Mouse (Mus musculus): ENCODE measurements at regions not wholly inside any gene's neighbourhood (a gene's known extent, or its start where the extent isn't known, plus 50 kb on each side); places are given as distances from the start of the nearest gene placed in this dataset.

DNA sequence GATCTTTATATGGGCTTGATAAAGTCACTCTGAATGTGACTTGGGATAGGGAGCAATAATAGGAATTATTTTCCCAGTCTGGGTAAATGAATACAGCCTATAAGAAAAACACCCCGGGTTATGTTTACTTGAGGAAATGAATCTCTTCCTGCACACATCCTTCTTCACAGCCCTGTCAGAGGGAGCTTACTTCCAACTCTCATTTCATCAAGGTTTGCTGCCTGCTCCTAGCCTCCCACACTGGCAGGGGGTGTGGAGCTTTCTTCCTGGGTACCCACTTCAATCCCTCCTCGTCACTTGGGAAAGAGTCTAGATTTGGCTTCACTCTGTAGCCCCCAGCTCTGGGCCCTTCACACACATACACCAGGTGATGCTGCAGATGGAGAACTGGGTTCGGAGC lies 389.5 kb downstream of the Ajap1 start:
- no peak overlapping the region for H3K27ac ChIP-seq (ENCODE audit: control insufficient read depth, insufficient read depth, low read depth, low read length, poor library complexity)
- no peak overlapping the region for H3K4me3 ChIP-seq (replicated peaks; ENCODE audit: control insufficient read depth, low read depth, low read length)
- TF ChIP-seq CTCF (IDR thresholded peaks at IDR 0.05; ENCODE audit: control insufficient read depth, insufficient read depth, low read length), result no peak
- no peak for TF ChIP-seq POLR2A (IDR thresholded peaks at IDR 0.05; ENCODE audit: borderline replicate concordance, control insufficient read depth, low read depth, low read length)
- H3K4me1 ChIP-seq (ENCODE audit: control insufficient read depth, insufficient read depth, low read length), result no peaks in the 10 kb centered on the region
- WGBS, result 38% methylated on average over 3 of the region's 3 CpGs

DNA sequence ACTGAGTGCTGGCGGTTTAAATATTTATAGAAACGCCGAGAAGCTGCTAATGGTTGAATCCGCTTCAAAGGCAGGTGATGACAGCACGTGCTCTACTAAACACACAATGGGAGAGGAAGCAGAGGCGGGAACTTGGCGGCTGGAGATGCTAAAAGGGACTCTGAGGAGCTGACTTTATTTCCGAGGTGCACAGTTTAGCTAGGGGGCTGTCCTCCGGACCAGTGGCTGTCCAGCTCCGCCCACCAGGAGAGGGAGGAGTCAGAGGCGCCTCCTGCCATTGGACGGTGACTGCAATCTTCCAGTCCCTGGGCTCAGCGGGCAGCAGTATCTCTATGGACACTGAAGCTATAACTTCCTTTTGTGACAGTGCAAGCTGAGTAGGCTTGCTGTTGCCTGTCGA lies 400.4 kb downstream of the Ajap1 start:
- no peaks in the 10 kb centered on the region for H3K4me1 ChIP-seq (ENCODE audit: control insufficient read depth, insufficient read depth, low read length)
- TF ChIP-seq CTCF (IDR thresholded peaks at IDR 0.05; ENCODE audit: control insufficient read depth, insufficient read depth, low read length) (no peak), POLR2A (IDR thresholded peaks at IDR 0.05; ENCODE audit: borderline replicate concordance, control insufficient read depth, low read depth, low read length) (no peak)
- H3K4me3 ChIP-seq (replicated peaks; ENCODE audit: control insufficient read depth, low read depth, low read length), result no peak overlapping the region
- H3K27ac ChIP-seq (ENCODE audit: control insufficient read depth, insufficient read depth, low read depth, low read length, poor library complexity), result no peak overlapping the region
- 36% methylated on average over 14 of the region's 14 CpGs for WGBS

DNA sequence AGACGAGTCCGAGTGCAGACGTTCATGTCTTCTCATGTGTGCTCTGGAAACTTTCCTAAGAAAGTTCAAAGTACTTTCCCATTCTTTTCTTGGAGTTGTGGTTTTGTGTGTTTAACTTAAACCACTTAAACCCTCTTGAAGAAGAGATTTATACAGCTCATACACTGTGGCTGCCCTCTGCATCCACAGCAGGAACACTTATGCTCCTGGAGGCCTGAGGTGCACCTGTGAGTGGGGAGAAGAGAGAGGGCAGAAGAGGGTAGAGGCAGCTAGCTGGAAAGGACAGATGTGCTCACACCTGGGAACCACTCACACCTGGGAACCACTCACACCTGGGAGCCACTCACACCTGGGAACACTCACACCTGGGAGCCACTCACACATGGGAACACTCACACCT lies 408.0 kb downstream of the Ajap1 start:
- Histone ChIP-seq H3K27ac (ENCODE audit: control insufficient read depth, insufficient read depth, low read depth, low read length, poor library complexity) (no peak overlapping the region), H3K4me3 (replicated peaks; ENCODE audit: control insufficient read depth, low read depth, low read length) (no peak overlapping the region), H3K4me1 (ENCODE audit: control insufficient read depth, insufficient read depth, low read length) (no peaks in the 10 kb centered on the region)
- 86% methylated on average over 3 of the region's 3 CpGs for WGBS
- TF ChIP-seq POLR2A (IDR thresholded peaks at IDR 0.05; ENCODE audit: borderline replicate concordance, control insufficient read depth, low read depth, low read length) (no peak), CTCF (IDR thresholded peaks at IDR 0.05; ENCODE audit: control insufficient read depth, insufficient read depth, low read length) (no peak)

DNA sequence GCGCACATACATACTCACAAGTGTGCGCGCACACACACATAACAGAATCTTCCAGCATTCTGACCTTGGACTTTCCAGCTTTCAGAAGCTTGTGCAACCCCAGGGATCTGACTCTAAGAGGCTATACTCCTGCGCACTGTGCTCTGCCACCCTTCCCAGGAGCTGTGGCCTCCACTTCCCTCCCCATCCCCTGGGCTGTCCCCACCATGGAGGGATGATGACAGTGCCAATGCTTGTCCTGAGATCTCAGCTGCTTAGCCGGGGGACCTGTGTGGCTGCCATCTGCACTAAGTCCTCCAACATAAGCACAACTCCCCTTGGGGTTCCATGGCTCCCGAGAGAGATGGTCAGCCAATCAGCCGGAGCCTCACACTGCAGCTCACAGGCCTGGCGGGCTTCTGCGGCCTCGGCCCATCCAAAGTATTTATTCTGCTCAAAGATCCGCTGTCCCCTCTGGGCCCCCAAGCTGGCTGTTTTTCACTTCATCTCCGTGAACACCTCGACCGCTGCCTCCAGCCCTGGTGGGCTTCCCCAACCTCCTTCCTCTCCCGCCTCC lies 412.3 kb downstream of the Ajap1 start:
- TF ChIP-seq POLR2A (IDR thresholded peaks at IDR 0.05; ENCODE audit: borderline replicate concordance, control insufficient read depth, low read depth, low read length) (no peak), CTCF (IDR thresholded peaks at IDR 0.05; ENCODE audit: control insufficient read depth, insufficient read depth, low read length) (no peak)
- Histone ChIP-seq H3K4me3 (replicated peaks; ENCODE audit: control insufficient read depth, low read depth, low read length) (no peak overlapping the region), H3K4me1 (ENCODE audit: control insufficient read depth, insufficient read depth, low read length) (no peaks in the 10 kb centered on the region), H3K27ac (ENCODE audit: control insufficient read depth, insufficient read depth, low read depth, low read length, poor library complexity) (no peak overlapping the region)
- 66% methylated on average over 15 of the region's 15 CpGs for WGBS

DNA sequence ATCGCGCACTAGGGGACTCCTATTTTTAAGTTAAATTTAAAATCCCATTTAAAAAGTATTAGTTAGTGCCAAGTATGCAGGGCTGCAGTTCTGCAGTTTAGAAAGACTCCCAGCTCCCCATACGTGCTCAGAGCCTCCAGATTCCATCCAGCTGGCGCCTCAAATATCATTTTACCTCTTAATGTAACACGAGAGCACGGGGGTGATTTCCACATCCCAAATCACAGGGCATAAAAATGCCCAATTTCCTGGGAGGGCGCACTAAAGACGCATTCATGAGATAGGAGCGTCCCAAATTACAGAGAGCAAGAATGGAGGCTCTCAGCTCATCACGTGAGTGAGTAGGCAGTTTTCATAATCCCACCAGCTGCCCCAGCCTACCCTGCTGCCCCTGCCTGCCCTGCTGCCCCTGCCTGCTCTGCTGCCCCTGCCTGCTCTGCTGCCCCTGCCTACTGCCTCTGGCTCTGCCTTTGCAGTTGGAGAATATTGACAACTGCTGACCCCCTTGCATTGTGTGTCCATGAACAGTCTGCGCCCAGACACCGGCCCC lies 414.1 kb downstream of the Ajap1 start:
- 80% methylated on average over 12 of the region's 12 CpGs for WGBS
- H3K27ac ChIP-seq (ENCODE audit: control insufficient read depth, insufficient read depth, low read depth, low read length, poor library complexity), result no peak overlapping the region; the same call in 1 of the 2 replicates
- H3K4me3 ChIP-seq (replicated peaks; ENCODE audit: control insufficient read depth, low read depth, low read length), result no peak overlapping the region
- no peak for TF ChIP-seq CTCF (IDR thresholded peaks at IDR 0.05; ENCODE audit: control insufficient read depth, insufficient read depth, low read length)
- no peak for TF ChIP-seq POLR2A (IDR thresholded peaks at IDR 0.05; ENCODE audit: borderline replicate concordance, control insufficient read depth, low read depth, low read length)
- H3K4me1 ChIP-seq (ENCODE audit: control insufficient read depth, insufficient read depth, low read length), result no peaks in the 10 kb centered on the region

DNA sequence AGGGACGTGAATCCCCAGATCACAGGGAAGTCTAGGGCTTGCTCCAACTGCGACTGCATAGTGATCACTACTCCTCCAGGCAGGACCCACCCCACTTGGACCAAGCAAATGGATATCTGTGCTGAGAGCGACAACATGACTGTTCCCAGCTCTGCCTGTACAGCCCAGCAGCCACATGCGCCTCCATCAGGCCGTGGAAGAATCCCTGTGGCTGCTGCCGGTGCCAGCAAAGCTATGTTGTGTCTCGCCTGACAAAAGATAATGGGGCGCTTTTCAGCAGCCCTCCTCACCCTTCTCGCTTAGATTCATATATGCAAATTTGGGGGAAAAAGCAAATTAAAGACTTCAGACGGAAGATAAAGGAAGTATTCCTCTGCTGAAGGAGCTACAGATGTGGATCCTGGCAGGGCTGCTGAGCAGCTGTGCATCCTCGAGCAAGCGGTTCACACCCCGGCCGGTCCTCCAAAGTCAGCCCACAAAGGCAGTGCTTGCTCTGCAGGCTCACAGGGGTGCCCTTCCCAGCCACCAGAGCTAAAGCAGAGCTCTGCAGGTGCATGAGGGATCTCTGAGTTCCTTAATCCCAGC lies 418.5 kb downstream of the Ajap1 start:
- Histone ChIP-seq H3K4me3 (replicated peaks; ENCODE audit: control insufficient read depth, low read depth, low read length) (no peak overlapping the region), H3K4me1 (ENCODE audit: control insufficient read depth, insufficient read depth, low read length) (no peaks in the 10 kb centered on the region), H3K27ac (ENCODE audit: control insufficient read depth, insufficient read depth, low read depth, low read length, poor library complexity) (no peak overlapping the region)
- TF ChIP-seq CTCF (IDR thresholded peaks at IDR 0.05; ENCODE audit: control insufficient read depth, insufficient read depth, low read length), result no peak
- no peak for TF ChIP-seq POLR2A (IDR thresholded peaks at IDR 0.05; ENCODE audit: borderline replicate concordance, control insufficient read depth, low read depth, low read length)
- WGBS, result 75% methylated on average over 14 of the region's 14 CpGs

DNA sequence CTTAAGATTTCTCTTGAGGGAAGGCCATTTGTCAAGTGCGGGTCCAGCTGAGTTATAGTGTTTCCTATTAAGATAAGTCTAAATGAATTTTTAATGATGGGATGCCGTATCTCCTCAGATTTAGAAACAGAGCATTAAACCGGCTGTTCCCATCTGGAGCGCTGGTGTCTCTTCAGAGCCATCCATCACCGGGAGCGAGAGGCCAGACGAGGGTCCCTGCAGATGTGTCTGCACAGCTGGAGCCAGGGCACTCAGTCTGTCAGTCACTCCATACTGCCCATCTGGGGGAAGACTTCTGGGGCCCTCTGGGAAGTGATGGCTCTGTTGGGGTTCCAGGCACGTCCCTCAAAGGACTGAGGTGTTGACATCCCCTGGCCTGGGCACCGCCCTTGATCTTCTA lies 419.2 kb downstream of the Ajap1 start:
- Histone ChIP-seq H3K4me1 (ENCODE audit: control insufficient read depth, insufficient read depth, low read length) (no peaks in the 10 kb centered on the region), H3K4me3 (replicated peaks; ENCODE audit: control insufficient read depth, low read depth, low read length) (no peak overlapping the region), H3K27ac (ENCODE audit: control insufficient read depth, insufficient read depth, low read depth, low read length, poor library complexity) (no peak overlapping the region)
- TF ChIP-seq CTCF (IDR thresholded peaks at IDR 0.05; ENCODE audit: control insufficient read depth, insufficient read depth, low read length) (no peak), POLR2A (IDR thresholded peaks at IDR 0.05; ENCODE audit: borderline replicate concordance, control insufficient read depth, low read depth, low read length) (no peak)
- WGBS, result 80% methylated on average over 9 of the region's 9 CpGs

DNA sequence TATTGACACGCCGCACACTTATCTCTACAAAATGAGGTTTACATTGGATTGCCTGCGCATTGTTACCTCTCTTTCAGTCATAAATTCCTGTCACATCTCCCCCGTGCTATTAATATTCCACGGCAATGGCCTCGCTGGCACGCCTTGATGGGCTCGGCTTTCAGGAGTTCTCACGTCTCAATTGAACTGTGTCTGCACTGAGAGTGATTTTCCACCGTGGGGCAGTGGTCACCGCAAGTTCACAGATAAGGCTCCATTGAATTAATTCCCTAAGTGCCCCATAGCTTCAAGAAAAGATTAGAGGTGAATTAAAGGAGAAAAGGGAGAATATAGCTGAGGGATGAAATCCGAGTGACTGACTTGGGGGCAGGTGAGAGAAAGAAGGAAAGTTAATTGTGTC lies 424.5 kb downstream of the Ajap1 start:
- Histone ChIP-seq H3K4me3 (replicated peaks; ENCODE audit: control insufficient read depth, low read depth, low read length) (no peak overlapping the region), H3K27ac (ENCODE audit: control insufficient read depth, insufficient read depth, low read depth, low read length, poor library complexity) (no peak overlapping the region), H3K4me1 (ENCODE audit: control insufficient read depth, insufficient read depth, low read length) (no peaks in the 10 kb centered on the region)
- TF ChIP-seq POLR2A (IDR thresholded peaks at IDR 0.05; ENCODE audit: borderline replicate concordance, control insufficient read depth, low read depth, low read length) (no peak), CTCF (IDR thresholded peaks at IDR 0.05; ENCODE audit: control insufficient read depth, insufficient read depth, low read length) (no peak)
- WGBS, result 81% methylated on average over 12 of the region's 12 CpGs
